Mouse (Mus musculus) T-helper 2 cell (primary cell): Measurements from ENCODE around the gene Cep70.

ENCODE experiments used
- in situ Hi-C: fragments of 300-600 bp; cut with MboI, MseI; formaldehyde crosslinking; loops from one replicate; pipeline ENCODE4 v1.15.1; 2025; ENCODE audit warnings: high pct_unique_total_duplicates

Cep70 gene

DNA sequence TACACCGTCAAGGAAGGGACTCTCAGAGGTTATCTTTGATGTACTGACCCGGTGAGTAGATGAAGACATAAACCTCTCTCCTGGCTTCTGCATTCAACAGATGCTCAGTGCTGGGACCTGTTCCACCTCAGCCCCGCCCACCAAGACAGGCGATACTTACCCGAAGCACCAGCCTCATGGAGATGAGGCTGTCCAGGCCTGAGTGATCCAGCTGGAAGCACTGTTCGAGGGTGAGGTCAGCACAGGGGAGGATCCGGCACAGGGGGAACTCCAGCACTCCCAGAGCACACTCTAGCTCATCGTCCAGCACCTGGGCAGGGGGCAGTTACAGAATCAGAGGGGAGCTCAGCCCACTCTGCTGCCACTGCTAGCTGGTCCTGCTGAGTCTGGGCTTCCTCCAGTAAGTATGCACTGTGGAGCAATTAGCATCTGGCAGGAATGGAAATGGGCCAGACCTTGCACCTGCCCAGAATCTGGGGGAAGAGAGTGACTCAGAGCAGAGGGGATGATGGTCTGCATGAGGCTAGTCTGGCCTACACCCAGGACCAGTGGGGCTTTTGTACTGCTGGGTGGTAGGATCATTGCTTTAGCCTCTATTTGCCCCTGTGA, 76.3 kb downstream of the Cep70 start:
- in situ Hi-C loops: no loop called here

GRCm38 (mm10) chr9:99320006-99320405, 76.8 kb downstream of the Cep70 start:
- in situ Hi-C loops: no loop called here

- in situ Hi-C loops: loop anchor here (25.0 kb wide), 1 partner anchor 688 kb away; no protein-coding TSS in a partner anchor
Measured at GRCm38 (mm10) chr9:99325208-99325929, 82.2 kb downstream of the Cep70 start.

DNA sequence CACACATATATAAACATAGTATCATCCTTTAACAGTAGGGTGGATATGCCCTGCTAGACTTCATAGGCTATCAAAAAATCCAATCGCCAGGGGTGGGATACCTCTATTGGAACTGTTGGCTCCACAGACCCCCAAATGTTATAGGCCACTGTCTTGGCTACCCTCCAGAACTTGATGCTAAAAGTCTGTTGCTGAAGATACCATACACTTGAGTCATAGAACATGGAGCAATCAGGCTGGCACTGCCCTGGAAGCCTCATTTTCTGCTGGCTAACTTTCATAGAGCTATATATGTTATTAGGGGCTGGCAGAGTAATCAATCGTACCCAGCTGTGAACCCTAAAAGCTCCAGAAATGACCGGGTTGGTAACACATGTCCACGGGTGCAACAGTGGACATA, 82.8 kb downstream of the Cep70 start:
- in situ Hi-C loops: loop anchor here (25.0 kb wide), 1 partner anchor 689 kb away; no protein-coding TSS in a partner anchor

DNA sequence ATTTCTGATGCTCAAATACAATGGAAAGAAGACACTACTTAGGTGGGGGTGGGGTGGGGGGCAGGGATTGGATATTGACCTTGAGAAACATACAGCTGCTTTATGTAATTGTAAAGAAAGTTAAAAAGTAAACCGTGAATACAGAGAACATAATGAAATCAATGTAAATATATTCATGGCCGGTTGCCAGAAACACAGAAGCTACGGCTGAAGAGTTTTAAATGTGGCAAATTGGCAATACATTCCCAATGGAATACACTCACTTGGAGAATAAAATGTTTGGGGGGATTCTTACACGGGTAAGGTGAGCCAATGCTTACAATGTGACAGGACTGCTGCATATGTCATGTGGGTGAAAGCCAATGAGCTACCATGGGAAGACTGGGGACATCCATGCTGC, 83.7 kb downstream of the Cep70 start:
- in situ Hi-C loops: loop anchor here (25.0 kb wide), 1 partner anchor 690 kb away; no protein-coding TSS in a partner anchor

GRCm38 (mm10) chr9:99336538-99336937, 93.4 kb downstream of the Cep70 start:
- in situ Hi-C loops: loop anchor here (25.0 kb wide), 1 partner anchor 699 kb away; no protein-coding TSS in a partner anchor

DNA sequence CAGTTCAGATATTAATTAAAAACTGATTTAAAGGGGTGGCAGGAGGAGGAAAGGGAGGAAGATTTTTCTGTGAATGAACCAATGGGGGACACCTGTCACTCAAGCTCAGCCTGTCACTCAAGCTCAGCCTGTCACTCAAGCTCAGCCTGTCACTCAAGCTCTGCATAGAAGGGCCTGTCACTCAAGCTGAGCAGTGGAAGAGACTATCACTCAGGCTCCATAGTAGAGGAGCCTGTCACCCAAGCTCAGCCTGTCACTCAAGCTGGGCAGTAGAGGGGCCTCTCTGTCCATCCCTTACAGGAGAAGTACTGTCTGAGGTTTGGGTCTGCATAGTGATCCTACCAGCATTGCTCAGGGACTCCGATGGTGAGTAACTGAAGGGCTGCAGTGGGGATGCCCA, 95.1 kb downstream of the Cep70 start:
- in situ Hi-C loops: loop anchor here (25.0 kb wide), 1 partner anchor 701 kb away; no protein-coding TSS in a partner anchor

DNA sequence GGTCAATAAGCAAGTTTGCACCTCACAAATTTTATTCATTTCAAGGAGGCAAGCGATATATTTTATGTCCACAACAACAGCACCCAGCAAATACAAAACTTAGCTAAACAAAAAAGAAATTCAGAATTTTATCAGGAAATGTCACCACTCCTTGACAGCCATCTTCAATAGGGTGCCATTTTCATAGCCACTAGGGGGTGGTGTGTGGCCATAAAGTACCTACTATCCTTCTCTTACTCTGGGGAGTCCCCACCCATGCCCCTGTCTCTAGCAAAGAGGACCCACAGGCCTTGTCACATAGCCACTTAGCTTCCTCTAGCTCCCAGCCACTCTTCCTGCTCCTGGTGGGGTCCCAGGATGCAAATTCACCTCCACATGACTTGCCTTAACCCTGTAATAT, 96.0 kb downstream of the Cep70 start:
- in situ Hi-C loops: loop anchor here (25.0 kb wide), 1 partner anchor 702 kb away; no protein-coding TSS in a partner anchor

GRCm38 (mm10) chr9:99340126-99340525, 97.0 kb downstream of the Cep70 start:
- in situ Hi-C loops: loop anchor here (25.0 kb wide), 1 partner anchor 703 kb away; no protein-coding TSS in a partner anchor

GRCm38 (mm10) chr9:99341600-99341999, 98.4 kb downstream of the Cep70 start:
- in situ Hi-C loops: loop anchor here (25.0 kb wide), 1 partner anchor 704 kb away; no protein-coding TSS in a partner anchor

- in situ Hi-C loops: loop anchor here (25.0 kb wide), 1 partner anchor 708 kb away; no protein-coding TSS in a partner anchor
Measured at GRCm38 (mm10) chr9:99345351-99345792, 102.2 kb downstream of the Cep70 start.
